Mouse (Mus musculus): ENCODE measurements around the gene Erbb2.
"Not testable (repeated sequence)": the region's sequence is repeated elsewhere in the genome, so short reads cannot be mapped to it uniquely, and the experiment has no call there.

Erbb2 gene

GRCm38 (mm10) chr11:98412273-98412796, at the start of gene Erbb2:
Gene Erbb2, plus strand, starts transcription at chr11:98412470.
- no peak for DNase-seq

DNA sequence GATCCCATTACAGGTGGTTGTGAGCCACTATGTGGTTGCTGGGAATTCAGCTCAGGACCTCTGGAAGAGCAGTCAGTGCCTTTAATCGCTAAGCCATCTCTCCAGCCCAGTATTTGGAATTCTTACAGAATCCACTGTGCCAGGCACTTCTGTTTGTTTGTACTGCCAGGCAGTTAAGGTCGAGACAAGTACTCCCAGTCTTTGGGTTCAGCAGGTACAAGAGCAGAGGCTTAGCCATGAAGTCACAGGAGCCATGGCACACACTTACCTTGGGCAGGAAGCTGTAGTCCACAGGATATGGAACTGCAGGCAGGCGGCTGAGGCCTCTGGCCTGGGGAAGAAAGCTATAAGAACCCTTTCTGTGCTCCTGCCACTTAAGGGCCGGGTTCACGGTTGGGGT, 48.5 kb upstream of the Erbb2 start:
- DNase-seq: no peak

DNA sequence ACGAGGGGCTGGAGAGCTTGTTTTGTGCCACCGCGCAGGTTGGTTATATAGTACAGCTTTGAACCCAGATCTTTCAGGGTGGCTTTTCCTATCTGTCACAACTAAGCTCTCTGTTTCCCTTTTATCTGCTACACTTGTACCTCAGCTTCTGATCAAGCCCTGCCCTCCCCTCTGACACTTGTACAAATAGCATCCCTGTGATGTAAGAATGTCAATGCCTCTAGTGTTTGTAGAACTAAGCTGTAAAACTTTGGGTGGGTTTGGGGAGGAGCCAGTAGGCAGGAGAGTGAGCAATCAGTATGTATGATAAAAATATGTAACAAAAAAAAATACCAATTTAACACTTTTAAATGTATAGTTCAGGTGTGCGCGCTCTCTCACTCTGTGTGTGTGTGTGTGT, 47.9 kb upstream of the Erbb2 start:
- no peak for DNase-seq

DNA sequence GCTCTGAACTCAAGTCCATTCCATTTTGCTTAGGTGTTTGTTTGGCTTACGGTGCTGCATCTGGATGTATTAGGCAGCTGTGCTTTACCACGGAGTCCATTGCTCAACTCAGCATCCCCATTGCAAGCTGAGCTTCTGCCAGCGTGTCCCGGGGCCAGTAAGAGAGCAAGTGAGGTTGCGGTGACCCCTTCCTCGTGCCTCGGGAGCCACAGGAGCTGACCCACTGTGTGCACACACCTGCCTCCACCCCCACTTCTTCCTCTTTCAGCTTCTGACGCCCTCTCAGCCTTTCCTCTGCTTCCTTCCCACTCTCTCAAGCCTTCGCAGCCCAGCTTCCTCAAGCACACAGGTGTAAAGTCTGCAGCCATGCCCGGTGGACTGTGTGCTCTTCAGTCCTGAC, 46.0 kb upstream of the Erbb2 start:
- no peak for DNase-seq

- peak; percentile 82 for DNase-seq
These were observed 45.0 kb upstream of the Erbb2 start for GRCm38 (mm10) chr11:98367171-98367862.

- no peak for DNase-seq
These were observed 44.4 kb upstream of the Erbb2 start for GRCm38 (mm10) chr11:98367863-98368186.

DNA sequence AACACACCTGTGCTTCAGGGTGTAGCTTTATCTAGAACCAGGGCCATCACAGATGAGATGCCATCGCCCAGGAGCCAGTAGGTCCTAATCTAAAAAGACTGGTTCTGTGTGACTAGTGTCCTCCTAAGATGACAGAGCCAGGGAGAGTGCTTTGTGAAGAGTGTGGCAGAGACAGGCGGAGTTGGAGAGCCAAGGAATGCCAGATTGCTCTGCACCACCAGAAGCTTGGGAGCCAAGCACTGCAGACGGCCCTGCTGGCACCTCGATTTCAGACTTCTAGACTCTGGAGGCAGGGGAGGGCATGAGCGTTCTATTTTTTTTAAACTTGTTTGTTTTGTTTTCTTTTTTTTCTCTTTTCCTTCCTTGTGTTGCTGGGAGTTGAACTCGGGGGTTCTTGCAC, 42.9 kb upstream of the Erbb2 start:
- peak; percentile 71 for DNase-seq

- DNase-seq: no peak
These were observed 41.7 kb upstream of the Erbb2 start for GRCm38 (mm10) chr11:98370588-98370987.

DNA sequence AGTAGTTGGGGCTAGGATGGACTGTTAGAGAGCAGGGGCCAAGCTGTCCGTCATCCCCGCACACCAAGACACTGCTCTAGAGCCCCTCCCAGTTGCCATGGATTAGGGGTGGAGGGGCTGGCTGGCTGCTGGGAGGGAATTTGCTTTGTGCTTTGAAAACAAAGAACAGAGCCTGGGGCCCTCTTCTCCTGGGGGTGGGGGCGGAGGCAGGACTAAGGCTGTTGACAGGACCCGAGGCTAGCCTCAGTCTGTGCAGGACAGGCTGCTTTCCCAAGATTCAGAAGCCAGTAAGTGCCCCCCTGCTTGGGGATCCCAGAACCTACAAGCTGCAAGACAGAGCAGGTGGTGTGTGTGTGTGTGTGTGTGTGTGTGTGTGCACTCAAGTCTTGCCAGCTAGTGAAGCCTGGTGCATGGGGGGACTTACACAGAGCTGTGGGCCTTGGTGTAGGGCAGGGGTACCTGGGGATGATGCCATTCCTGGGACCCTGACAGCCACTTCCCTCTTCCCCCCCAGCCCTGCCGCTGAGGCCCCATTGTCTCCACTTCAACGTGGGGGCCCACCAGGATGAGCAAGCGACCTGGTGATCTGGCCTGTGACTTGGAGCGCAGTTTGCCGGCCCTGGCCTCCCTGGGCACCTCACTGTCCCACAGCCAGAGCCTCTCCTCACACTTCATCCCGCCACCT, 40.6 kb upstream of the Erbb2 start:
- DNase-seq: no peak

DNA sequence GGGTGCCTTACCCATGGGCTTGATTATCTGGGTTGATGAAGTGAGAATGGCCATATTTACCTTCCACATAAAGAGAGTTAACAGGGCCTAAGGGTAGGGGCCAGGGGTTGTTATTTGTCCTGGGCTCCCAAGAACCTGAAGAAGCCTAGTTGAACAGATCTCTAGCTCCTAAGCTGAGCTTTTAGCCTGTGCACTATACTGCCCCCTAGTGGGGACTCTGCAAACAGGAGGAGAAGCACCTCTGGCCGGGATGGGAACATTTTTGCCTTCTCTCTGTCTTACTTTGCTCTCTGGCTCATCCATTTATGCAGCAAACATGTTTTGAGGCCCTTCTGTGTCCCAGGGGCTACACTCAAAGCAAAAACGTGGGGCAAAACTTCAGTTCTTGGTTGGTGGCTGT, 39.9 kb upstream of the Erbb2 start:
- no peak for DNase-seq

- no peak for DNase-seq
These were observed 39.0 kb upstream of the Erbb2 start for GRCm38 (mm10) chr11:98373244-98373643.

DNA sequence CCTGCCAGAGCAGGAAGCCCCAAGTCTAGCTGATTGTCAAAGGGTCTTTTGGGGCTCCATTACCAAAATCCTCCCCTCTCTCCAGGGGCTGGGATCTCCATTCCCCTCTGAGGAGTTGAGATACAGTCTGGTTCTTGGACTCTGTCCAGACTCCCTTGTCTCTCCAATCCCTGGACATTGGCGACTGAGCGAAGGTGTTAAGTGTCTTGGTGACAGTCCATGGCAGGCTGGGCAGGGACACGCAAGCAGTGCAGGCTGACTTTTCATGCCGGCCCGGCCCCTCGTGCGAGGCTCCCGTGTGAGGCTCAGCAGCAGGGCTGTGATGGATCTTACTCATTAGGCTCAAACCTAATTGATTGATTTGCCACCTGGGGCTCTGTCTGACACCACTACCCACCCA, 38.0 kb upstream of the Erbb2 start:
- no peak for DNase-seq

DNA sequence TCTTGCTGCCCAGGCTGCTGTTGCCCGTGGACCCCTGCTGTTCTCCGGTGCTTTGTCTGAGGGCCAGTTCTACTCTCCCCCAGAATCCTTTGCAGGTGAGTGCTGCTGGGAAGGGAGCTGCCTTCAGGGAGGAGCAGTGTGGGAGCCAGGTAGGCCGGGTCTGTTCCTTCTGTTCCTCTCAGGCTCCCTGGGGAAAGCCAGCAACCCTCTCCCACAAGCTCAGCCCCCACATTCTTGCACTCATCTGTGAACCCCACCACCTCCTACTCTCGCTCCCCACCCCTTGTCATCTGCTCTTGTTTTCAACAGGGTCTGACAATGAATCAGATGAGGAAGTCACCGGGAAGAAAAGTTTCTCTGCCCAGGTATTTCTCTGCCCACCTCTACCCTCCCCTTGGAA, 35.5 kb upstream of the Erbb2 start:
- DNase-seq: no peak

- no peak for DNase-seq
These were observed 34.5 kb upstream of the Erbb2 start for GRCm38 (mm10) chr11:98377787-98378186.

DNA sequence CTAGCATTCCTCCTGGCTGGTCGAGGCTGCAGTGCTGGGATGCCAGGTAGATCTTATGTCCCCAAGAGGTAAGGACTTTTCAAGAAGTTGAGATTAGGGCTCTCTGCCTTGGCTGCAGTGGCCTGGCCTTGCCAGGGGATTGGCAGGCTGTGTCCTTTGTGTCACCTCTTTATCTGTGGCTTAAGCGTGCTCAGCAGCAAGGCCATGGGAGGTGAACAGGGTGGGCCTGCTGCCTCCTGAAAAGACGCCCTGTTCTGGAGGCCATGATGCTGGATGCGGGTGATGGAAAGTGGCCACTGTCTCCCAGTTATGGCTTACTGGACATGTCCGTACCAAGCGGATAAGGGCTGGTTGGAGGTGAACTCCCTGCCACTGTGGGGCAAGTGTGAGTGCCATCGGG, 32.9 kb upstream of the Erbb2 start:
- DNase-seq: no peak

DNA sequence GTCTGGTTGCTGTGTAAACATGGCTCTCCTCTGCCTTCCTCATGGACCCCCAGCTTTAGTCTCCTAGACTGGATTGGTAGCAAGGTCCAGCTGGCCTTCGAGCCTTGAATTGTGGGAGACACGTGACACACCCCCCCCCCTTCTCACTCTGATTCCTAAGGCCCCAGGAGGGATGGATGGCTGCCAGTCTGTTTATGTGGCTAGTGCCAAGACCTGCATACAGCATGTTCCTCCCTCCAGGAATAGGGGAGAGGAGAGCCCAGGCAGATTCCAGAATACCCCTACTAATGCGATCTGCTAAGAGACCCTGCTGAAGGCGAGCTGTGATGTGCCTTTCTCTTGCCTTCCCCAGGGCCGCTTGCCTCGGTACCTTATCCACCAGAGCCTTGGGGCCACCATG, 32.2 kb upstream of the Erbb2 start:
- DNase-seq: no peak

DNA sequence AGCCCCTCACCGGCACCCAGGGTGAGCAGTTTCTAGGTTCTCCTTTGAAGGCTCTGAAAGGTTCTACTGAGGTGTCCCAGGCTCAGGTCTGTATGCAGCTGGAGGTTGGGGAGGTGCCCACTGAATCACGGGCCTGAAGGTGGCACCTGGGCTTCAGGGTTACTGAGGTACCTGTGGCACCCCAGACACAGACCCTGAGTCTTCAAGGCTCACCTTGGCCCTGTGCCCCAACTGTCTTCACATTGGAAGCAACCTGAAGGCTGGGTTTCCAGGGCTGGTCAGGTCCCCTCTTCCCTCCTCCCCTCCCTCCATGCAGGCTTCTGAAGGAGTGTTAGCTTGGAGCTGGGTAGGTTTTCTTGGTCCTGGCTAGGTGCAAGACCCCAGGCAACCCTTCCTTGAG, 30.6 kb upstream of the Erbb2 start:
- DNase-seq: no peak

DNA sequence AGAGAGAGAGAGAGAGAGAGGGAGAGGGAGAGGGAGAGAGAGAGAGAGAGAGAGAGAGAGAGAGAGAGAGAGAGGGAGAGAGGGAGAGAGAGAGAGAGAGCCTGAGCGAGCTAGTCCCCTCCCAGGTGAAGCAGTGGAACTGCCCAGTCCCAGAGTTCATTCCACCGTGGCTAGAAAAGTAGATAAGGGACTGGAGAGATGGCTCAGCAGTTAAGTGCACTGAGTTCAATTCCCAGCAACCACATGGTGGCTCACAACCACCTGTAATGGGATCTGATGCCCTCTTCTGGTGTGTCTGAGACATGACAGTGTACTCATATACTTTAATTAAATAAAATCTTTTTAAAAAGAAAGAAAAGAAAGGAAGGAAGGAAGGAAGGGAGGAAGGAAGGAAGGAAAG, 29.9 kb upstream of the Erbb2 start:
- not testable (repeated sequence) for DNase-seq

DNA sequence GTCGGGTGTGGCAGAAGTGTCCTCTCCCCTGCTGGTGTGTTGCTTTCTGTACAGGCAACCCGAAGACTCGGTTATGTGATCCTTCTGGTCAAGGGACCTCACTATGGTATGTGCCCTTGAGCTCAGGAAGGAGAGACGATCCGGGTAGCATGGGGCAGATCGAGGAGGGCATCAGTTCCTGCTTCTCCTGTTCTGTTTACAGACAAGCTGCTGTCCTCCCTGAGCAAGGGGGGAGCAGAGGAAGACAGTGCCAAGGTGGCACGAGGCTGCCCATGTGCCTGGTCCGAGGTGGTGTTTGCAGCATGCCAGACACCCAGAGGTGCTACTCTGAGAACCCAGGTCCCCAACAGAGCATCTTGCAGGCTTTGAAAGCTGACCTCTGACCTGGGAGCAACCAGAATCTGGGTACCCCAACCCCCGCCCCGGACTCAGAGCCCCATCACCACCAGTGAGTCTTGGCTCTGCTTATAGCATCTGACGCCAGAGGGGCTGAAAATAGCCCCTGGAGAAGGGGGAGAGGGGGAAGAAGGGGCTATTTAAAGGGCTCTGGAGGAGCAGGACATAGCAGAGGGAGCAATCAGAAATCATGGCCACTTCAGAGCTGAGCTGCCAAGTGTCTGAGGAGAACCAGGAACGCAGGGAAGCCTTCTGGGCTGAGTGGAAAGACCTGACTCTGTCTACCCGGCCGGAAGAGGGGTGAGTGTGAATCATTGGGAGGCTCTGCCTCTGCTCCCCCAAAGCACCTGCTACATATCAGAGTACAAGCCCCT, 28.8 kb upstream of the Erbb2 start, which contains the start of gene Tcap:
TSS of gene Tcap (plus strand) at position 551 of the 770 bp plus-strand sequence.
- no peak for DNase-seq

DNA sequence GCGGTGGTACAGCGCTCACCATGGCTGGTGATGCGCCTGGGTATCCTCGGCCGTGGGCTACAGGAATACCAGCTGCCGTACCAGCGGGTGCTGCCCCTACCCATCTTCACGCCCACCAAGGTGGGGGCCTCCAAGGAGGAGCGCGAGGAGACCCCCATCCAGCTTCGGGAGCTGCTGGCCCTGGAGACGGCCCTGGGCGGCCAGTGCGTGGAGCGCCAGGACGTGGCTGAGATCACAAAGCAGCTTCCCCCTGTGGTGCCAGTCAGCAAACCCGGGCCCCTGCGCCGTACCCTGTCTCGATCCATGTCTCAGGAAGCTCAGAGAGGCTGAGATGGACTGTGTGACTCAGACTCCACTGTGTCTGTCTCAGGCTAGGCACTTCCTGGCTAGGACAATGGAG, 28.1 kb upstream of the Erbb2 start:
- no peak for DNase-seq

DNA sequence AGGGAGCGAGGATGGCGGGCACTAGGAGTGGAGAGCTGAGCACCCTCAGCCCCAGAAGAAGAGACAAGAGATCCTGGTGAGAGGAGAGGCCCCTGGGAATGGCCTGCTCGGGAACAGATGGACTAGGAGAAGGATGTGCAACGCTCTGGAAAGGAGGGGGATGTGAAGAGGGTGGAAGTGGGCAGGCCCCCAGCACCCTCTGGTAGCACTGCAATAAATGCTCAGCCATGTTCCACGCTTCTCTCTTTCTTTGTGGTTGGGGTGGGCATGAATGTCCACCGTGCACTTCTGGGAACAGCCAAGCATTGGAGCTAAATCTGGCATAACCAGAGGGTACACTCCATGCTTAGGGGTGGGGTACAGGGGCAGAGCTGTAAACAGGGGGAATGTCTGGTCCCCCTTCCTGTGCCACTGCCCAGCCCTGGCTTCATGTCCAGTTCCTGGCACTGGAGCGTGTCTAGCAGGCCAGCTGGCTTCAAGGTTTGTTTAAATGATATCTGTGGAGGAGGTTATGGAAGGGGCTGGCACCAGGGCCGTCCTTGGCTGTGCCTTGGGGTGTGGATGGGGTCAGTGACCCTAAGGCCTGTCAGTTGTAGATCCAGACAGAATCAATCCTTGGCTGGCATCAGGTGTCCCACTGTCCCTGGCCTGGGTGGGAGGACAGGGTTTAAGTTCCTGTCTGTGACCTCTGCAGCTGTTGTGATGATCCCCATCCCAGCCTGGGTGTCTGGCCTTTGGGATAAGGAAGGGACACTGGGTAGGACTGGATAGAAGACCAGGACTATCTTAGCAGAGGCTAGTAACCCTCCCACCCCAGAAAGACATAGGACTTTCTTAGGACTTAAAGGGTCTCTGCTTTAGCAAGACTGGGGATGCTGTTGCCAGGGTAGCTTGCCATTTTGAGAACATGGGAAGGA, 27.3 kb upstream of the Erbb2 start:
- no peak for DNase-seq

Measured in layer of hippocampus, adult 9-11 months (tissue).